Mouse (Mus musculus) kidney, adult 2 months (tissue): ENCODE measurements around the gene Zscan2.

ENCODE experiments used
- CTCF ChIP-seq: fragments of 200-500 bp; conservative IDR thresholded peaks from 2 replicates; pipeline ENCODE4 v1.5.1; 2011; ENCODE audit warnings: low read depth, mild to moderate bottlenecking, control low read depth, low read length, moderate library complexity, mixed read lengths; ENCODE audit not compliant: insufficient read depth, insufficient read length
- POLR2A ChIP-seq: fragments of 200-500 bp; IDR thresholded peaks from one replicate; pipeline ENCODE4 v1.6.1; 2011; ENCODE audit warnings: low read depth, low read length, control low read depth

GRCm38 (mm10) chr7:80832191-80832590 lies 28.5 kb upstream of the Zscan2 start:
- TF ChIP-seq POLR2A, result no peak
- TF ChIP-seq CTCF, result no peak
